Mouse (Mus musculus) retina, postnatal 7 days (tissue): ENCODE measurements at regions not wholly inside any gene's neighbourhood (a gene's known extent, or its start where the extent isn't known, plus 50 kb on each side); places are given as distances from the start of the nearest gene placed in this dataset.

ENCODE experiments used
- DNase-seq: peaks from one replicate; pipeline ENCODE4 v3.0.0-alpha.2; 2012; ENCODE audit warnings: low read depth, low spot score

- no peak for DNase-seq
Observed at GRCm38 (mm10) chr9:92856410-92857083, 314.5 kb downstream of the Plod2 start.

- no peak for DNase-seq
Observed at GRCm38 (mm10) chr9:92865822-92866221, 323.8 kb downstream of the Plod2 start.

GRCm38 (mm10) chr9:92878589-92878988 lies 336.6 kb downstream of the Plod2 start:
- peak; percentile 13 for DNase-seq

GRCm38 (mm10) chr9:92879812-92880211 lies 337.8 kb downstream of the Plod2 start:
- no peak for DNase-seq

GRCm38 (mm10) chr9:92882251-92882832 lies 340.3 kb downstream of the Plod2 start:
- DNase-seq = no peak

GRCm38 (mm10) chr9:92890063-92890462 lies 348.0 kb downstream of the Plod2 start:
- DNase-seq = no peak

- DNase-seq = no peak
Observed at GRCm38 (mm10) chr9:92899733-92900132, 357.7 kb downstream of the Plod2 start.

GRCm38 (mm10) chr9:92907102-92907501 lies 365.1 kb downstream of the Plod2 start:
- DNase-seq = no peak

GRCm38 (mm10) chr9:92919396-92919795 lies 377.4 kb downstream of the Plod2 start:
- DNase-seq = no peak

- DNase-seq = no peak
Observed at GRCm38 (mm10) chr9:92930231-92930966, 388.4 kb downstream of the Plod2 start.

GRCm38 (mm10) chr9:92937802-92938201 lies 395.8 kb downstream of the Plod2 start:
- no peak for DNase-seq

GRCm38 (mm10) chr9:92950092-92950491 lies 408.1 kb downstream of the Plod2 start:
- no peak for DNase-seq

- no peak for DNase-seq
Observed at GRCm38 (mm10) chr9:92963275-92963674, 421.3 kb downstream of the Plod2 start.

- no peak for DNase-seq
Observed at GRCm38 (mm10) chr9:92991759-92992158, 449.7 kb downstream of the Plod2 start.

GRCm38 (mm10) chr9:92996156-92996555 lies 454.1 kb downstream of the Plod2 start:
- DNase-seq = no peak

GRCm38 (mm10) chr9:93005182-93005953 lies 463.3 kb downstream of the Plod2 start:
- DNase-seq = no peak

GRCm38 (mm10) chr9:93008511-93009302 lies 466.7 kb downstream of the Plod2 start:
- DNase-seq = no peak

GRCm38 (mm10) chr9:93044298-93044912 lies 502.4 kb downstream of the Plod2 start:
- no peak for DNase-seq

- DNase-seq = no peak
Observed at GRCm38 (mm10) chr9:93072140-93072539, 530.1 kb downstream of the Plod2 start.

- DNase-seq = no peak
Observed at GRCm38 (mm10) chr9:93083114-93083513, 541.1 kb downstream of the Plod2 start.
